Mouse (Mus musculus) embryo, embryonic 11.5 days (tissue): ENCODE results near the gene Clec4f.
"Not testable (repeated sequence)": the region's sequence is repeated elsewhere in the genome, so short reads cannot be mapped to it uniquely, and the experiment has no call there.

ENCODE experiments used
- DNase-seq: peaks from one replicate; pipeline ENCODE4 v3.0.0-alpha.2; 2012; ENCODE audit warnings: low read depth, low spot score

The Clec4f gene

DNA sequence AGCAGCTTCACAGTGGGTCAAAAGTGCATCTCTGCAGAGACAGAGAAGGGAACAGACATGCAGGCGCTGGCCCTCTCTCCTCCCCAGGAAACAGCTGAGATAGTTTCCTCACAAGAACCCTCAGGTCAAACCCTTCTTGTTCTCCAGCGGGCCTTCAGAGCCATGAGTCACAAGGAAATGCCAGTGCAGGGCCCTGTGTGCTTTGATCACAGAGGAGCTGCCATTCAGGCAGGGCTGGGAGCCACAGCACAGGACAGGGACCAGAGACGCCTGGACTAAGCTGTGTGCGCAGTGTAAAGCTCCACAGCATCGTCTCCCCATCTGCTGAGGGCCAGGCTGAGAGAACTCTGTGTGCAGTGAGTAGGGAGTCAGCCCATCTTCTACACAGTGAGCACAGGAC is 21.9 kb downstream of the Clec4f start:
- DNase-seq = not testable (repeated sequence)

- DNase-seq = no peak
Measured at GRCm38 (mm10) chr6:83631815-83632214, 24.2 kb downstream of the Clec4f start.

DNA sequence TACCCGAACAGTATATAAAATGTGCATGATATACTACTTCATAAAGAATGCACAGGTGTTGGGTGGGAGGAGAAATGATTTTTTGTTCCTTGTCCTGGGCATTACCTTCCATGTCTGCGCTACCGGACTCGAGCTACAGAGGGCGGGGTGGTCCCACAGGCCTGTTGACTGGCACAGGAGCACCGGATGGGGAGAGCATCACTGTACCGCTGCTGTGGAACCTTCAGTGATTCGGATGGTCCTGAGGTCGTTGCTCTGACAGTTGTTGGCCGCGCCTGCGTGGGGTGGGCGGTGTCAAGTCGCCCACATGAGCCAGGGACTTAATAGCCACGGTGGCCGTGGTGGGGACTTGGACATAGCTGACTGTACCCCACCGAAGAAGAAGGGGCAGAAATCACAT is 29.2 kb downstream of the Clec4f start:
- no peak for DNase-seq

- DNase-seq = no peak
Measured at GRCm38 (mm10) chr6:83619955-83620354, 36.0 kb downstream of the Clec4f start.

- no peak for DNase-seq
Measured at GRCm38 (mm10) chr6:83617581-83618335, 38.2 kb downstream of the Clec4f start.

DNA sequence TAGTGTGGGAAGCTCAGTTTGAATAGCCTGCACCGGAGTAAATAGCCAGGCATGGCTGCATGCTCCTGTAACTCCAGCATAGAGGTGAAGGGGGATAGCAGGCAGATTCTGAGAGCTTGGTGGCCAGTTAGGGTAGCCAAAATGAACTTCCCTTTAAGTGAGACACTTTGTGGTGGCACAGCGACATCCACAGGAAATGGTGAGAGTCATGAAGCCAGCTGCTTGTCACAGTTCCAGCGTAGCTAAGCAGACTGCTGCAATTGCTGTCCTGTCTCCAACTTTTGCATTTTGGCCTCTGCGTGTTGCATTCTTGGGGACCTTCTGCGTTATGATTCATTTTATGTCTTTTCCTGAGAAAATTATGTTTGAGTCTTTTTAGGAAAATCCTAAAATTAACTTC is 39.5 kb downstream of the Clec4f start:
- DNase-seq = no peak

DNA sequence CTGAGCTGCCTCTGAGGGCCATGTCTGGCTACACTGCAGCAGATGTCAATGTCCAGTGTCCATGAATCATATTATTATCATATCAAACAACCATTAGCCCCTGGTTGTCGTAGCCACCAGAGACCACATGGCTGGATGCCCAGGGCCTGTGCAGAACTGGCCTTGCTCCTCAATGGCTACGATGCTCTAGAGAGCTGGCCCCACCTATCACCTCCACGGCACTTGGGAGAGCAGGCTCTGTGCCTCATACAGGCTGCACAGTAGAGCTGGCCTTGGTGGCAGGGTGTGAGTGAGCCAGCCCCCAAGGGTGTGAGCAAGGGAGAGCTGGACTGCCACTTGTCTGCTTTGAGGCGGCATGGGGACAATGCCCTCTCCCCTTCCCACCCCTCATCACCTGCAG is 41.5 kb downstream of the Clec4f start:
- DNase-seq = no peak

DNA sequence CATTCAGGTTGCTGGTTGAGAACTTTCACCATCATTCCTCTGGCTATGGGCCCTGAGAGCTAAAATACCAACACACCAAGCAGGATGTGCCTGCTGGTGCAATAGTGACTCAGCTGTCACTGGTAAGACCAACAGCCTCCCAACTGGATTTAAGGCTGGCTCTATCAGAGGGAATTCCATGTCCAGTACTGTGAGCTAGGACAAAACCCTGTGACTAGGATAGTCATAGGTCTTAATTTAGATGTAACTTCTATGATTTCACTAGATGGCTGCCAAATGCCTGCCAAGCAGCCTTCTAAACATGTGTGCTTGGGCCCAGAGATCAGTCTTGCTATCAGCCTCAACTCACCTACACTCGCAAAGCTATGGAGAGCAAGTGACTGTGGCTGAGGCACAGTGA is 43.0 kb downstream of the Clec4f start:
- DNase-seq = no peak

GRCm38 (mm10) chr6:83599636-83600174 is 56.3 kb downstream of the Clec4f start:
- no peak for DNase-seq

GRCm38 (mm10) chr6:83599060-83599550 is 56.9 kb downstream of the Clec4f start:
- no peak for DNase-seq

DNA sequence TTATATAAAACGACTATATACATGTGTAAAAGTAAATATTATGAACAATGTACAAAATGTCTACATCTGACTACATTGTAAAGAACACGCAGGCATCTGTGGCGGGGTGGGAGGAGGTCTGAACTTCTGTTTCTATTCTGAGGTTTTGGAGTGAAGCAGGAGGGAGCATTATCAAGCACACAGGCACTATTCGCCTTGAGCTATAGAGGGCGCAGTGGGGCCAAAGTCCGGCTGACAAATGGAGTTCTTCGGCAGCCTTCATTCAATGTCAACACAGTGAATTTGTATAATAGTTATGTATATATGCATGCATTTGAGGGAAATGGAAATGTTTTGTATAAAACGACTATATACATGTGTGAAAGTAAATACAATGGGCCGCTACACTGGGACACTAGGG is 57.3 kb downstream of the Clec4f start:
- no peak for DNase-seq

- DNase-seq = no peak
Measured at GRCm38 (mm10) chr6:83597988-83598387, 58.0 kb downstream of the Clec4f start.

DNA sequence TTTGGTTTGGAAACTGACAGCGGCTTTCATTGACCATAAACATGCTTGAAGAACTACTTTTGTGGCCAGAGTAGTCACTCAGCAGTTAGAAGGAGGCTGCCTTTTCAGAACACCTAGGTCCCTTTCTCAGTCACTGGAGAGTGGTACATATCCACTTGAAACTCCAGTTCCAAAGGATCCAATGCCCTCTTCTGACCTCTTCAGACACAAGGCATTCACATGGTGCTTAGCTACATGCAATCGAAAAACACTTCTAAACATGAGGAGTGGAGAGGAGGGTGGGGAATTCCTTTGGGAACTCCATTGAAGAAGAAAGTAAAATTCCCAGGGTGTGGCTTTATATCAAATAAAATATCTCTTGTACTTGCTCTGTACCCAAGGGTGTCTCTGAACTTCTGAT is 61.0 kb downstream of the Clec4f start:
- no peak for DNase-seq
